In the genomic region with DNA sequence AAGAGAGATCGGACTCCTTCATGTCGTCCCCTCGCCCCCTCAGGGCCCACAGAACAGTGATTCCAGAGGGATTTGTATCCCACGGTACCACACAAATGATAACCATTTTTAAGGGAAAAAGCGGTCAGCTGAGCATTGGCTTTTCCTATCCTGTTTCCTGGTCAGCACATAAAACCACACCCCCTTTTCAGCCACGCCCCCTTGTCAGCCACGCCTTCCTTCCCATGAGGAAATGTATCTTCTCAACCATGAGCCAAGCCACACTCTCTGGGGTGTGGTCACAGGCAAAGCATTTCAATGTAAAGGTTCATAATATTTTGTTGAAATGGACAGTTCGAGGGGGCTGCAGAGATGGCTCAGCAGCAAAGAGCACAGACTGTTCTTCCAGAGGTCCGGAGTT, we compare ENCODE assay signal across 26 mouse cellular contexts.
A peak's percentile ranks its signal among the peaks of the same experiment; 100 is the strongest.
DNase-seq lines count a peak whose midpoint lies in the region; ATAC-seq lines count a peak whose summit lies in the region.
"Had no signal": no experiment of that assay in that cellular context is flagged by ENCODE, and none has a peak within 500 bp of the region (broad histone marks: within the 10 kb centered on the region; RNA-seq: fewer than 3 reads in every experiment).

No protein-coding gene starts in this region.

- H3K9me3 ChIP-seq in forebrain, embryonic 15.5 days = no peaks in the 10 kb centered on the region
- H3K9me3 ChIP-seq in forebrain, embryonic 13.5 days (replicated peaks) = no peaks in the 10 kb centered on the region
- H3K9me3 ChIP-seq: embryonic facial prominence, embryonic 13.5 days; embryonic facial prominence, embryonic 15.5 days; forebrain, embryonic 10.5 days; forebrain, embryonic 12.5 days; G1E had no signal

- H3K4me1 ChIP-seq in forebrain, embryonic 15.5 days = peaks cover 22% of the 10 kb centered on the region
- H3K4me1 ChIP-seq in forebrain, embryonic 13.5 days = peaks cover 15% of the 10 kb centered on the region

- peak overlapping the region; percentile 77; the same call in 1 of the 2 replicates for H3K27ac ChIP-seq in forebrain, embryonic 15.5 days (replicated peaks)
- no peak overlapping the region for H3K27ac ChIP-seq in forebrain, embryonic 13.5 days
- H3K27ac ChIP-seq: forebrain, embryonic 10.5 days; forebrain, embryonic 12.5 days had no signal

- no peak overlapping the region for H3K4me2 ChIP-seq in forebrain, embryonic 15.5 days (replicated peaks)
- H3K4me2 ChIP-seq in forebrain, embryonic 13.5 days = no peak overlapping the region
- H3K4me2 ChIP-seq: forebrain, embryonic 12.5 days had no signal

- no peak for ATAC-seq in forebrain, embryonic 15.5 days (replicated peaks)
- ATAC-seq in forebrain, embryonic 13.5 days = no peak
- ATAC-seq: CD4-positive, CD25-positive, alpha-beta regulatory T cell, adult 4 months; Patski had no signal

- 89% methylated on average over 9 of the region's 9 CpGs for WGBS in forebrain, embryonic 15.5 days
- WGBS in forebrain, embryonic 13.5 days = 90% methylated on average over 9 of the region's 9 CpGs

- no peaks in the 10 kb centered on the region for H3K36me3 ChIP-seq in forebrain, embryonic 15.5 days
- H3K36me3 ChIP-seq in forebrain, embryonic 13.5 days (ENCODE audit: poor library complexity, severe bottlenecking) = no peaks in the 10 kb centered on the region
- H3K36me3 ChIP-seq: embryonic facial prominence, embryonic 13.5 days; embryonic facial prominence, embryonic 15.5 days; forebrain, embryonic 10.5 days; forebrain, embryonic 12.5 days; G1E had no signal

- no peaks in the 10 kb centered on the region for H3K27me3 ChIP-seq in forebrain, embryonic 15.5 days
- no peaks in the 10 kb centered on the region for H3K27me3 ChIP-seq in forebrain, embryonic 13.5 days
- H3K27me3 ChIP-seq: CH12.LX; embryonic facial prominence, embryonic 13.5 days; embryonic facial prominence, embryonic 15.5 days; forebrain, embryonic 12.5 days; Patski had no signal

- peak; percentile 90 for DNase-seq in heart, adult 11 months
- DNase-seq in heart, postnatal 14 days = no peak
- DNase-seq in R1 (ENCODE audit: low read depth, low spot score) = peak; percentile 41
- no peak for DNase-seq in thymus, postnatal 0 days (ENCODE audit: low spot score)
- no peak for DNase-seq in adrenal gland, postnatal 36 days
- DNase-seq: adrenal gland, adult 2 months; adrenal gland, postnatal 10 days; adrenal gland, postnatal 25 days; B cell, adult 2 months; cerebellum, adult 11 months; cerebellum, adult 18-20 months; cerebellum, adult 8-10 months; cerebellum, postnatal 14 days; cerebellum, postnatal 36 days; embryo, embryonic 11 days had no signal

- no peak overlapping the region for H3K9ac ChIP-seq in forebrain, embryonic 15.5 days (replicated peaks)
- H3K9ac ChIP-seq in forebrain, embryonic 13.5 days = no peak overlapping the region
- H3K9ac ChIP-seq: embryonic facial prominence, embryonic 13.5 days; embryonic facial prominence, embryonic 15.5 days; forebrain, embryonic 12.5 days had no signal

- no peak overlapping the region for H3K4me3 ChIP-seq in forebrain, embryonic 15.5 days
- H3K4me3 ChIP-seq in forebrain, embryonic 13.5 days = no peak overlapping the region
- H3K4me3 ChIP-seq: embryonic facial prominence, embryonic 13.5 days; embryonic facial prominence, embryonic 15.5 days; erythroblast, embryonic 14.5 days; forebrain, embryonic 10.5 days; forebrain, embryonic 12.5 days had no signal

- intact Hi-C loops in heart, postnatal 14 days (cut with DNase I) = loop anchor here (10.0 kb wide), 1 partner anchor 493 kb away; no protein-coding TSS in a partner anchor

Comparison
In these comparisons a context has a peak if more than half of its experiments do, and no peak if none do; other contexts are left out.
1. DNase-seq: peak in heart, adult 11 months (single experiment) and R1 (single experiment); none in heart, postnatal 14 days (0 of 2), thymus, postnatal 0 days (single experiment) and adrenal gland, postnatal 36 days (0 of 2).